ENCODE assay signal across 13 mouse cellular contexts in the genomic region with DNA sequence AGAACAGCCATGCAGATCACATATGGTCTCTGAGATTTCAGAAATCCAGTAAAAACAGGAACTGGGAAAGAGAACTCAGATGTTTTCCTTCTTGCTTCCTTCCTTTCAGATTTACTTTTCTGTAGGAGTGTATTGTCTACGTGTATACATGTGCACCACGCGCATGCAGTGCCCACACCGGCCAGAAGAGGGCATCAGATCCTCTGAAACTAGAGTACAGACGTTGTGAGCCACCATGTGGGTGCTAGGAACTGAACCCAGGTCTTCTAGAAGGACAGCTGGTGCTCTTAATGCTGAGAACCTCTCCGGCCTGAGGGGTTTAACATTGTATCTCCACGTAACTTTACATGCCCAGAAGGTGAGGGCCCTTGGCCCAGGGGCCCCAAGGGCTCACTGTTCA. TPM values are rescaled to one million over a fixed set of nuclear protein-coding genes. Genes with fewer than 3 reads are reported as not detected.
DNase-seq lines count a peak whose midpoint lies in the region; ATAC-seq and TF ChIP-seq lines count a peak whose summit lies in the region.
"Had no signal": no experiment of that assay in that cellular context is flagged by ENCODE, and none has a peak within 500 bp of the region (broad histone marks: within the 10 kb centered on the region; RNA-seq: fewer than 3 reads in every experiment).

No protein-coding gene starts in this region.

- H3K9me3 ChIP-seq in lung, embryonic 14.5 days (ENCODE audit: low read depth, low read length) = peaks cover 3% of the 10 kb centered on the region; the same call in 1 of the 2 replicates
- H3K9me3 ChIP-seq in kidney, embryonic 16.5 days (ENCODE audit: low read length) = peaks cover 7% of the 10 kb centered on the region; the same call in 1 of the 2 replicates
- H3K9me3 ChIP-seq: forebrain, embryonic 15.5 days; kidney, embryonic 15.5 days; lung, embryonic 15.5 days had no signal

- TF ChIP-seq CTCF in heart, adult 2 months (IDR thresholded peaks at IDR 0.05) = peak; percentile 47
- TF ChIP-seq CTCF in lung, embryonic 14.5 days (IDR thresholded peaks at IDR 0.05; ENCODE audit: low read depth) = peak; percentile 52
- peak; percentile 39; the same call in 1 of the 2 replicates for TF ChIP-seq CTCF in small intestine, adult 2 months (IDR thresholded peaks at IDR 0.05; ENCODE audit: extremely low read depth, insufficient read length, insufficient replicate concordance, low read depth, low read length)

- no peak for ATAC-seq in lung, embryonic 14.5 days (ENCODE audit: insufficient read depth)
- ATAC-seq in kidney, embryonic 16.5 days (ENCODE audit: low FRiP score, low TSS enrichment) = no peak
- ATAC-seq: forebrain, embryonic 15.5 days had no signal

- H3K4me2 ChIP-seq in lung, embryonic 14.5 days = no peak overlapping the region
- H3K4me2 ChIP-seq in kidney, embryonic 16.5 days (replicated peaks; ENCODE audit: low read depth, low read length) = no peak overlapping the region
- H3K4me2 ChIP-seq: forebrain, embryonic 15.5 days; kidney, embryonic 15.5 days; lung, embryonic 15.5 days had no signal

- intact Hi-C loops in heart, adult 2 months (cut with DNase I) = no loop called here

- H3K9ac ChIP-seq in heart, adult 2 months (ENCODE audit: low read depth, low read length) = no peak overlapping the region
- H3K9ac ChIP-seq in lung, embryonic 14.5 days = no peak overlapping the region
- no peak overlapping the region for H3K9ac ChIP-seq in kidney, embryonic 16.5 days (replicated peaks; ENCODE audit: low read length)
- H3K9ac ChIP-seq: forebrain, embryonic 15.5 days; kidney, embryonic 15.5 days; lung, embryonic 15.5 days had no signal

- H3K27ac ChIP-seq in heart, adult 2 months = no peak overlapping the region
- no peak overlapping the region for H3K27ac ChIP-seq in lung, embryonic 14.5 days (ENCODE audit: low read depth)
- no peak overlapping the region for H3K27ac ChIP-seq in small intestine, adult 2 months (ENCODE audit: insufficient read depth, low read depth, low read length)
- no peak overlapping the region for H3K27ac ChIP-seq in kidney, embryonic 16.5 days (ENCODE audit: low read length)
- H3K27ac ChIP-seq: forebrain, embryonic 15.5 days; kidney, embryonic 15.5 days; lung, embryonic 15.5 days had no signal

- H3K4me3 ChIP-seq in heart, adult 2 months = no peak overlapping the region
- H3K4me3 ChIP-seq in lung, embryonic 14.5 days (ENCODE audit: low read depth, low read length) = no peak overlapping the region
- H3K4me3 ChIP-seq in small intestine, adult 2 months (ENCODE audit: low read depth, low read length) = no peak overlapping the region
- no peak overlapping the region for H3K4me3 ChIP-seq in kidney, embryonic 16.5 days (ENCODE audit: low read length)
- H3K4me3 ChIP-seq: forebrain, embryonic 15.5 days; kidney, embryonic 15.5 days; lung, embryonic 15.5 days had no signal

- 94% methylated on average over 7 of the region's 7 CpGs for WGBS in heart, adult 2 months
- 95% methylated on average over 7 of the region's 7 CpGs for WGBS in lung, embryonic 14.5 days
- WGBS in small intestine, adult 2 months = 96% methylated on average over 7 of the region's 7 CpGs
- WGBS in kidney, embryonic 16.5 days = 94% methylated on average over 7 of the region's 7 CpGs

- no peak for TF ChIP-seq EP300 in heart, adult 2 months (IDR thresholded peaks at IDR 0.05; ENCODE audit: insufficient read depth, low read depth, low read length)

- no peak for DNase-seq in heart, adult 2 months
- DNase-seq in heart, adult 9 months (ENCODE audit: low spot score in 2 of 2) = no peak
- DNase-seq in lung, embryonic 14.5 days = no peak
- no peak for DNase-seq in lung, postnatal 36 days
- DNase-seq in T-cell, adult 2 months (ENCODE audit: low spot score) = peak; percentile 13
- no peak for DNase-seq in thymus, postnatal 25 days
- DNase-seq: right cerebral cortex, postnatal 4 days; thymus, adult 2 months had no signal

- H3K36me3 ChIP-seq in heart, adult 2 months (ENCODE audit: control insufficient read depth, insufficient read depth, low read length) = peaks cover 2% of the 10 kb centered on the region
- H3K36me3 ChIP-seq in lung, embryonic 14.5 days (ENCODE audit: insufficient read depth) = peaks cover 93% of the 10 kb centered on the region
- peaks cover 48% of the 10 kb centered on the region for H3K36me3 ChIP-seq in small intestine, adult 2 months (ENCODE audit: control insufficient read depth, insufficient read depth, low read length)
- H3K36me3 ChIP-seq in kidney, embryonic 16.5 days (ENCODE audit: insufficient read depth, low read length) = peaks cover 71% of the 10 kb centered on the region

- no peak for TF ChIP-seq POLR2A in heart, adult 2 months (IDR thresholded peaks at IDR 0.05; ENCODE audit: insufficient read depth, low read depth, low read length)
- TF ChIP-seq POLR2A in small intestine, adult 2 months (IDR thresholded peaks at IDR 0.05; ENCODE audit: low read depth, low read length) = no peak

- no peaks in the 10 kb centered on the region for H3K4me1 ChIP-seq in heart, adult 2 months (ENCODE audit: control insufficient read depth, insufficient read depth, low read length)
- H3K4me1 ChIP-seq in lung, embryonic 14.5 days (ENCODE audit: insufficient read depth) = no peaks in the 10 kb centered on the region
- H3K4me1 ChIP-seq in small intestine, adult 2 months (ENCODE audit: control insufficient read depth, insufficient read depth, insufficient read length, low read length) = no peaks in the 10 kb centered on the region
- H3K4me1 ChIP-seq in kidney, embryonic 16.5 days (ENCODE audit: insufficient read depth, low read length) = no peaks in the 10 kb centered on the region
- H3K4me1 ChIP-seq: forebrain, embryonic 15.5 days; kidney, embryonic 15.5 days; lung, embryonic 15.5 days had no signal

- no peaks in the 10 kb centered on the region for H3K27me3 ChIP-seq in heart, adult 2 months (ENCODE audit: control insufficient read depth, insufficient read depth, low read length)
- no peaks in the 10 kb centered on the region for H3K27me3 ChIP-seq in lung, embryonic 14.5 days (ENCODE audit: insufficient read depth, low read length)
- H3K27me3 ChIP-seq in small intestine, adult 2 months (ENCODE audit: control insufficient read depth, insufficient read depth, low read length) = no peaks in the 10 kb centered on the region
- no peaks in the 10 kb centered on the region for H3K27me3 ChIP-seq in kidney, embryonic 16.5 days (ENCODE audit: insufficient read depth, low read length)
- H3K27me3 ChIP-seq: forebrain, embryonic 15.5 days; kidney, embryonic 15.5 days; lung, embryonic 15.5 days had no signal

- peaks cover under 1% of the 10 kb centered on the region for H3K79me2 ChIP-seq in heart, adult 2 months (replicated peaks; ENCODE audit: control insufficient read depth, insufficient read depth, low read length)

RNA-seq across cellular contexts. Expression of gene Cnih1, which starts 9.0 kb away (rescaled TPM):
- 10 to 100 TPM; 48.7 TPM for total RNA-seq in heart, adult 2 months (2021)
- polyA plus RNA-seq in heart, adult 2 months (2012; rRNA removed) = 52.2 and 70.4 TPM in 2 replicates
- 205 and 208 TPM in 2 replicates for polyA plus RNA-seq in lung, embryonic 14.5 days (2014; fragmentation: Nextera tagmentation; extraction: Ambion mirVana)
- 47.5 and 50.6 TPM in 2 replicates for polyA plus RNA-seq in small intestine, adult 2 months (2012; rRNA removed)
- 178 and 184 TPM in 2 replicates for polyA plus RNA-seq in kidney, embryonic 16.5 days (2015; fragmentation: Nextera tagmentation; extraction: Ambion mirVana)

RNA-seq across cellular contexts. Expression of gene Cdkn3, which starts 18.9 kb away (rescaled TPM):
- total RNA-seq in heart, adult 2 months (2021) = 1 to 10 TPM in 1 of 2 experiments, under 1 TPM in 1; 0.55 to 1.5 TPM
- polyA plus RNA-seq in heart, adult 2 months (2012; rRNA removed) = 0.70 TPM in 1 of 2 replicates, not detected in the other
- polyA plus RNA-seq in lung, embryonic 14.5 days (2014; fragmentation: Nextera tagmentation; extraction: Ambion mirVana) = 70.1 and 71.6 TPM in 2 replicates
- polyA plus RNA-seq in small intestine, adult 2 months (2012; rRNA removed) = 0.65 and 3.3 TPM in 2 replicates
- 42.0 and 43.2 TPM in 2 replicates for polyA plus RNA-seq in kidney, embryonic 16.5 days (2015; fragmentation: Nextera tagmentation; extraction: Ambion mirVana)

RNA-seq across cellular contexts. Expression of gene Gmfb, which starts 42.8 kb away (rescaled TPM):
- total RNA-seq in heart, adult 2 months (2021) = 10 to 100 TPM; 27.4 to 33.8 TPM
- 7.5 and 17.2 TPM in 2 replicates for polyA plus RNA-seq in heart, adult 2 months (2012; rRNA removed)
- 79.6 and 86.0 TPM in 2 replicates for polyA plus RNA-seq in lung, embryonic 14.5 days (2014; fragmentation: Nextera tagmentation; extraction: Ambion mirVana)
- 1.1 and 1.9 TPM in 2 replicates for polyA plus RNA-seq in small intestine, adult 2 months (2012; rRNA removed)
- 76.1 and 79.4 TPM in 2 replicates for polyA plus RNA-seq in kidney, embryonic 16.5 days (2015; fragmentation: Nextera tagmentation; extraction: Ambion mirVana)

RNA-seq across cellular contexts. Expression of gene Cgrrf1, which starts 52.7 kb away (rescaled TPM):
- total RNA-seq in heart, adult 2 months (2021) = 10 to 100 TPM; 33.5 to 38.5 TPM
- polyA plus RNA-seq in heart, adult 2 months (2012; rRNA removed) = 20.6 and 30.0 TPM in 2 replicates
- polyA plus RNA-seq in lung, embryonic 14.5 days (2014; fragmentation: Nextera tagmentation; extraction: Ambion mirVana) = 42.6 and 43.9 TPM in 2 replicates
- polyA plus RNA-seq in small intestine, adult 2 months (2012; rRNA removed) = 6.4 and 10.3 TPM in 2 replicates
- 27.4 and 32.0 TPM in 2 replicates for polyA plus RNA-seq in kidney, embryonic 16.5 days (2015; fragmentation: Nextera tagmentation; extraction: Ambion mirVana)

Comparison
In these comparisons a context has a peak if more than half of its experiments do, and no peak if none do; other contexts are left out.
1. RNA of gene Cdkn3, which starts 18.9 kb away (polyA plus RNA-seq): 70.1 to 71.6 TPM in lung, embryonic 14.5 days and 42.0 to 43.2 TPM in kidney, embryonic 16.5 days; 0.65 to 3.3 TPM in small intestine, adult 2 months and 0.70 TPM in heart, adult 2 months; every median in the first group is over 10 times any median in the second.
2. Peak in every context shown above with its lines, with median percentiles within 50 percentile points of each other: CTCF ChIP-seq.